Mouse (Mus musculus) testis, postnatal 14 days (tissue): ENCODE measurements around the gene Rap1b.

Experiments used
- DNase-seq: peaks from one replicate; pipeline ENCODE4 v3.0.0; 2021; ENCODE audit warnings: low spot score

The Rap1b gene

GRCm38 (mm10) chr10:117770286-117771130 lies 75.3 kb downstream of the Rap1b start:
- no peak for DNase-seq

- no peak for DNase-seq
These were observed 76.1 kb downstream of the Rap1b start for GRCm38 (mm10) chr10:117769541-117770285.

GRCm38 (mm10) chr10:117768141-117768440 lies 77.7 kb downstream of the Rap1b start:
- DNase-seq, result no peak

- no peak for DNase-seq
These were observed 78.3 kb downstream of the Rap1b start for GRCm38 (mm10) chr10:117767286-117768140.

- no peak for DNase-seq
These were observed 79.0 kb downstream of the Rap1b start for GRCm38 (mm10) chr10:117766896-117767160.

- DNase-seq, result no peak
These were observed 79.5 kb downstream of the Rap1b start for GRCm38 (mm10) chr10:117766111-117766895.

- DNase-seq, result no peak
These were observed 80.5 kb downstream of the Rap1b start for GRCm38 (mm10) chr10:117765116-117765894.

GRCm38 (mm10) chr10:117764598-117764997 lies 81.2 kb downstream of the Rap1b start:
- DNase-seq, result no peak
